Comparison of ENCODE assay signal across 23 mouse cellular contexts in genomic region chr19:11649564-11649963, GRCm38 (mm10). TPM values are rescaled to one million over a fixed set of nuclear protein-coding genes. Genes with fewer than 3 reads are reported as not detected.
"Had no signal": no experiment of that assay in that cellular context is flagged by ENCODE, and none has a peak within 500 bp of the region (broad histone marks: within the 10 kb centered on the region; RNA-seq: fewer than 3 reads in every experiment).

No protein-coding gene starts in this region.

- H3K9me3 ChIP-seq: liver, embryonic 12.5 days; midbrain, embryonic 12.5 days; neural tube, embryonic 12.5 days had no signal

- H3K4me1 ChIP-seq: liver, embryonic 12.5 days; midbrain, embryonic 12.5 days; neural tube, embryonic 12.5 days had no signal

- H3K27me3 ChIP-seq: liver, embryonic 12.5 days; midbrain, embryonic 12.5 days; neural tube, embryonic 12.5 days had no signal

- H3K36me3 ChIP-seq: liver, embryonic 12.5 days; midbrain, embryonic 12.5 days; neural tube, embryonic 12.5 days had no signal

- H3K4me3 ChIP-seq: liver, embryonic 12.5 days; midbrain, embryonic 12.5 days; neural tube, embryonic 12.5 days had no signal

- H3K4me2 ChIP-seq: liver, embryonic 12.5 days; lung, embryonic 14.5 days; midbrain, embryonic 12.5 days; neural tube, embryonic 12.5 days had no signal

- ATAC-seq: liver, embryonic 12.5 days had no signal

- H3K27ac ChIP-seq: liver, embryonic 12.5 days; liver, embryonic 14.5 days; midbrain, embryonic 12.5 days; neural tube, embryonic 12.5 days had no signal

- H3K9ac ChIP-seq: liver, embryonic 12.5 days; liver, embryonic 14.5 days; lung, embryonic 14.5 days; midbrain, embryonic 12.5 days; neural tube, embryonic 12.5 days had no signal

- DNase-seq: lung, adult 18-20 months; lung, embryonic 14.5 days; lung, postnatal 10 days; lung, postnatal 4 days; right cerebral cortex, postnatal 14 days; thymus, adult 18-20 months; thymus, postnatal 14 days; thymus, postnatal 36 days had no signal

RNA-seq across cellular contexts. Expression of gene Ms4a3, which starts 8.9 kb away (rescaled TPM):
- total RNA-seq: liver, adult 2 months; monocyte, adult 5-6 weeks; neutrophil, adult 5-6 weeks had no signal
- polyA plus RNA-seq: liver, adult 2 months; lung, embryonic 14.5 days; lung, embryonic 16.5 days; midbrain, embryonic 12.5 days; neural tube, embryonic 12.5 days; neural tube, embryonic 14.5 days had no signal

RNA-seq across cellular contexts. Expression of gene Oosp2, which starts 10.8 kb away (rescaled TPM):
- total RNA-seq: liver, adult 2 months; megakaryocyte-erythroid progenitor cell, adult 5-6 weeks; monocyte, adult 5-6 weeks; neutrophil, adult 5-6 weeks had no signal
- polyA plus RNA-seq: liver, adult 2 months; lung, embryonic 14.5 days; lung, embryonic 16.5 days; midbrain, embryonic 12.5 days; neural tube, embryonic 12.5 days; neural tube, embryonic 14.5 days; spleen, adult 2 months; stomach, embryonic 14.5 days; stomach, embryonic 16.5 days; thymus, postnatal 0 days had no signal

RNA-seq across cellular contexts. Expression of gene Ms4a2, which starts 26.0 kb away (rescaled TPM):
- total RNA-seq: liver, adult 2 months had no signal
- polyA plus RNA-seq: liver, adult 2 months; midbrain, embryonic 12.5 days had no signal

RNA-seq across cellular contexts. Expression of gene Oosp1, which starts 41.4 kb away (rescaled TPM):
- total RNA-seq: liver, adult 2 months; megakaryocyte-erythroid progenitor cell, adult 5-6 weeks; monocyte, adult 5-6 weeks; neutrophil, adult 5-6 weeks had no signal
- polyA plus RNA-seq: liver, adult 2 months; liver, embryonic 12.5 days; liver, embryonic 16.5 days; lung, embryonic 14.5 days; lung, embryonic 16.5 days; midbrain, embryonic 12.5 days; neural tube, embryonic 12.5 days; neural tube, embryonic 14.5 days; stomach, embryonic 14.5 days; stomach, embryonic 16.5 days had no signal

RNA-seq across cellular contexts. Expression of gene Ms4a6d, which starts 44.9 kb away (rescaled TPM):
- total RNA-seq: megakaryocyte-erythroid progenitor cell, adult 5-6 weeks had no signal
